Mouse (Mus musculus) myocyte (in vitro differentiated cells): ENCODE results near the gene Krtcap2.

ENCODE experiments used
- CEBPB ChIP-seq: IDR thresholded peaks from 2 replicates; pipeline ENCODE4 v1.6.1; 2011; ENCODE audit warnings: mild to moderate bottlenecking, moderate library complexity; ENCODE audit not compliant: poor library complexity, insufficient read depth, severe bottlenecking
- E2F4 ChIP-seq: IDR thresholded peaks from one replicate; pipeline ENCODE4 v1.6.1; 2011; ENCODE audit warnings: mild to moderate bottlenecking, control low read depth, moderate library complexity; ENCODE audit not compliant: insufficient read depth
- MAX ChIP-seq: IDR thresholded peaks from one replicate; pipeline ENCODE4 v1.6.1; 2011; ENCODE audit warnings: low read depth, mild to moderate bottlenecking, control low read depth
- MYOG ChIP-seq, 3 experiments: IDR thresholded peaks; one replicate each; pipeline ENCODE4 v1.6.1; 2011; ENCODE audit warnings: control low read depth in 2 of 3, low read depth in 2 of 3, mild to moderate bottlenecking in 2 of 3; ENCODE audit not compliant: insufficient read length in 2 of 3, control insufficient read depth in 1 of 3, insufficient read depth in 1 of 3
- POLR2A ChIP-seq: IDR thresholded peaks from one replicate; pipeline ENCODE4 v1.6.1; 2011; ENCODE audit warnings: low read depth, mild to moderate bottlenecking, control low read depth, moderate library complexity; ENCODE audit not compliant: insufficient read length
- POLR2AphosphoS2 ChIP-seq: IDR thresholded peaks from one replicate; pipeline ENCODE4 v1.6.1; 2011; ENCODE audit warnings: low read depth, control low read depth; ENCODE audit not compliant: insufficient read length
- REST ChIP-seq: IDR thresholded peaks from one replicate; pipeline ENCODE4 v1.6.1; 2011; ENCODE audit warnings: mild to moderate bottlenecking, control low read depth, moderate library complexity; ENCODE audit not compliant: insufficient read depth, insufficient read length
- SRF ChIP-seq: IDR thresholded peaks from one replicate; pipeline ENCODE4 v1.6.1; 2011; ENCODE audit warnings: low read depth; ENCODE audit not compliant: control insufficient read depth, insufficient read length
- TCF12 ChIP-seq: IDR thresholded peaks from one replicate; pipeline ENCODE4 v1.6.1; 2011; ENCODE audit warnings: mild to moderate bottlenecking, control low read depth; ENCODE audit not compliant: poor library complexity, insufficient read depth, severe bottlenecking
- TCF3 ChIP-seq: IDR thresholded peaks from one replicate; pipeline ENCODE4 v1.6.1; 2011; ENCODE audit warnings: low read depth, control low read depth; ENCODE audit not compliant: insufficient read length
- USF1 ChIP-seq: IDR thresholded peaks from one replicate; pipeline ENCODE4 v1.6.1; 2011; ENCODE audit warnings: low read depth, mild to moderate bottlenecking, control low read depth, moderate library complexity

DNA sequence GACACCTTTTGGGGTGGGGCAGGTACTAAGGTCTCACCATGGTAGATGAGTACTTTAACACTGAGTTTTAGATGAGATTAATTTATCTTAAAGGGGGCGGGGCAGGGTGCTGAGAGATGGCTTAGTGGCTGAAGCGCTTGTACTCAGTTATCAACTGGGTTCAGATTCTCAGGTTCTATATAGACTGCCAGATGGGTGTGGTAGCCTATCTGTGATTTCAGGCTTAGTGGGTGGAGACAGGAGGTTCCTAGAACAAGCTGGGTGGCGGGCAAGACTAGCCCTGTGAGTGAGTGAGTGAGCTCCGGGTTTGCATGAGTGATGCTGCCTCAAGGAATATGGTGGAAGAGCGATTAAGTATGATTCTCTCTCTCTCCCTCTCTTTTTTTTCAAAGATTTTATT, 9.2 kb downstream of the Krtcap2 start:
- no peak for TF ChIP-seq POLR2A
- no peak for TF ChIP-seq TCF12
- no peak for TF ChIP-seq POLR2AphosphoS2
- TF ChIP-seq TCF3: no peak
- TF ChIP-seq REST: no peak
- TF ChIP-seq CEBPB: no peak
- TF ChIP-seq SRF: no peak
- no peak for TF ChIP-seq USF1
- TF ChIP-seq MYOG (IDR thresholded peaks at IDR 0.05; ENCODE audit: control insufficient read depth in 1 of 3, insufficient read depth in 1 of 3, insufficient read length in 2 of 3, low read depth in 2 of 3): no peak
- TF ChIP-seq E2F4: no peak
- TF ChIP-seq MAX: no peak
